ENCODE assay signal across 19 mouse cellular contexts in the genomic region with DNA sequence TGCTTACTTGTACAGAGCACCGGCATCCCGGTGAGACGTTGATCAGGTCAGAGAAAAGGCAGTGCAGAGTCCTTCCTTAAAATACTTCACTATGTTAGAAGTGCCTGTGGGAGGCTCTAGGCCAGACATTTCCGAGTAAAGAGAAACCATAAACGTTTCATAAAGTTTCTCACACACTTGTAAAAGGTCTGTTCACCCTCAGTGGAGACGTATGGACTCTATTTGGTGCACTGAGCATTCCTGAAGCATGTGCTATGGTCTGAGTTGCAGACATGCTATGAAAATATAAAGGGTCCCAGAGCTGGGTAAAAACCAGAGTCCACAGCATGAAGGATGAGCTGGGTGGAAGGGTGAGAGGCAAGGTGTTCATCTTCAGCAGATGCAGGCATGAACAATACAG.
"Had no signal": no experiment of that assay in that cellular context is flagged by ENCODE, and none has a peak within 500 bp of the region (broad histone marks: within the 10 kb centered on the region; RNA-seq: fewer than 3 reads in every experiment).

No protein-coding gene starts in this region.

- H3K27me3 ChIP-seq: midbrain, embryonic 12.5 days; neural tube, embryonic 13.5 days; neural tube, embryonic 15.5 days had no signal

- H3K4me2 ChIP-seq: lung, embryonic 14.5 days; midbrain, embryonic 12.5 days; neural tube, embryonic 13.5 days; neural tube, embryonic 15.5 days had no signal

- H3K27ac ChIP-seq: midbrain, embryonic 10.5 days; midbrain, embryonic 12.5 days; neural tube, embryonic 13.5 days; neural tube, embryonic 15.5 days had no signal

- ATAC-seq: midbrain, embryonic 16.5 days had no signal

- H3K36me3 ChIP-seq: neural tube, embryonic 15.5 days had no signal

- H3K4me3 ChIP-seq: midbrain, embryonic 10.5 days; midbrain, embryonic 12.5 days; myocyte; neural tube, embryonic 13.5 days; neural tube, embryonic 15.5 days had no signal

- DNase-seq: lung, adult 18-20 months; lung, embryonic 14.5 days; lung, postnatal 10 days; lung, postnatal 4 days; midbrain, embryonic 14.5 days; retina, postnatal 1 day; right cerebral cortex, adult 18-20 months; right cerebral cortex, postnatal 25 days; right cerebral cortex, postnatal 4 days; spleen, adult 18-20 months; thymus, adult 18-20 months; thymus, postnatal 14 days; thymus, postnatal 36 days had no signal

- H3K4me1 ChIP-seq: midbrain, embryonic 10.5 days; midbrain, embryonic 12.5 days; neural tube, embryonic 13.5 days had no signal

- H3K9me3 ChIP-seq: midbrain, embryonic 10.5 days; midbrain, embryonic 12.5 days; neural tube, embryonic 13.5 days; neural tube, embryonic 15.5 days had no signal

- H3K9ac ChIP-seq: lung, embryonic 14.5 days; midbrain, embryonic 12.5 days; neural tube, embryonic 13.5 days; neural tube, embryonic 15.5 days had no signal
